Mouse (Mus musculus): ENCODE data around the gene Ywhag.

DNA sequence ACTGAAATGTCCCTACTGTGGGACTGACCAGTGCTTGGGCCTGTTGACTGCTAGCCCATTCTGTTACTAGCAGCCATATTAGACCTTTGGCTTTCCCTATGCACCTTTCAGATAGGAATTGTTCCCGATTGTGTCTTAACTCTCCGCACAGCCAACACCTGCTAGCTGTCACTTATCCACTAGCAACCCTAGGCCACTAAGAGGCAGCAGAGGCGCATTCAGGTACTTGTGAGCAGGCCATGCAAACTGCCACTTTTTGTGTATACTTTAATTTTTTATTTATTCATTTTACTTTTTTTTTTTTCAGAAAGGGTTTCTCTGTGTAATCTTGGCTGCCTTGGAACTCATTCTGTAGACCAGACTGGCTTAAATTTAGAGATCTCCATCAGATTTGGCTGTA lies 33.7 kb downstream of the Ywhag start:
- TF ChIP-seq CTCF (IDR thresholded peaks at IDR 0.05; ENCODE audit: borderline replicate concordance, control insufficient read depth, extremely low read depth, insufficient read depth, low read length, poor library complexity) (no peak), POLR2A (IDR thresholded peaks at IDR 0.05; ENCODE audit: control insufficient read depth, extremely low read depth, insufficient read depth, low read length, poor library complexity) (no peak)
